Mouse (Mus musculus) forebrain, embryonic 16.5 days (tissue): Measurements from ENCODE around the gene Lamtor1. TPM values are rescaled to one million over a fixed set of nuclear protein-coding genes. Genes with fewer than 3 reads are reported as not detected.
A peak's percentile ranks its signal among the peaks of the same experiment; 100 is the strongest.
"Not testable (repeated sequence)": the region's sequence is repeated elsewhere in the genome, so short reads cannot be mapped to it uniquely, and the experiment has no call there.

Experiments used
- ATAC-seq: fragments of 200-750 bp; cut with Nextera tagmentation; 2 replicates; pipeline ENCODE4 v1.8.0; 2017; ENCODE audit warnings: mild to moderate bottlenecking, moderate library complexity
- H3K27ac ChIP-seq: fragments of 300-500 bp; sonication (generic); 2 replicates; pipeline ENCODE4 v1.5.1; 2014; ENCODE audit warnings: low read length, control low read depth
- H3K27me3 ChIP-seq: fragments of 300-500 bp; sonication (generic); replicated peaks from 2 replicates; pipeline ENCODE4 v1.6.1; 2014; ENCODE audit warnings: low read length; ENCODE audit not compliant: control insufficient read depth, insufficient read depth
- H3K36me3 ChIP-seq: fragments of 300-500 bp; sonication (generic); 2 replicates; pipeline ENCODE4 v1.6.1; 2014; ENCODE audit not compliant: control insufficient read depth, insufficient read depth
- H3K4me1 ChIP-seq: fragments of 300-500 bp; sonication (generic); replicated peaks from 2 replicates; pipeline ENCODE4 v1.6.1; 2014; ENCODE audit warnings: low read length; ENCODE audit not compliant: control insufficient read depth, insufficient read depth
- H3K4me2 ChIP-seq: fragments of 300-500 bp; sonication (generic); 2 replicates; pipeline ENCODE4 v1.6.1; 2014; ENCODE audit warnings: mild to moderate bottlenecking, low read length, control low read depth
- H3K4me3 ChIP-seq: fragments of 300-500 bp; sonication (generic); replicated peaks from 2 replicates; pipeline ENCODE4 v1.5.1; 2014; ENCODE audit warnings: mild to moderate bottlenecking, low read length, control low read depth
- H3K9ac ChIP-seq: fragments of 300-500 bp; sonication (generic); replicated peaks from 2 replicates; pipeline ENCODE4 v1.6.1; 2014; ENCODE audit warnings: low read depth, low read length, control low read depth
- H3K9me3 ChIP-seq: fragments of 300-500 bp; sonication (generic); 2 replicates; pipeline ENCODE4 v1.6.1; 2016; ENCODE audit warnings: low read length; ENCODE audit not compliant: control insufficient read depth
- WGBS: fragments of 180-500 bp; shearing (Covaris S2); extraction: QIAGEN DNeasy Blood & Tissue Kit; methylation state at CpG from one replicate; pipeline ENCODE4 v1.1.7; 2014; 5-methylcytosine and 5-hydroxymethylcytosine counted together
- polyA plus RNA-seq: library from polyadenylated mRNA; unstranded; fragments of >200 nt; fragmentation: Nextera tagmentation; extraction: Ambion mirVana; gene quantifications from 2 replicates; pipeline ENCODE4 v1.2.1, GENCODE M21; 2015

Lamtor1 gene
- polyA plus RNA-seq, 1 experiment from 2014 or later = 166 TPM

GRCm38 (mm10) chr7:101918071-101918470 lies 12.4 kb downstream of the Lamtor1 start:
- Histone ChIP-seq H3K9ac (no peak overlapping the region), H3K4me1 (no peaks in the 10 kb centered on the region), H3K27ac (no peak overlapping the region), H3K4me3 (no peak overlapping the region), H3K9me3 (no peaks in the 10 kb centered on the region), H3K27me3 (no peaks in the 10 kb centered on the region), H3K4me2 (no peak overlapping the region), H3K36me3 (peaks cover 12% of the 10 kb centered on the region)
- peak; percentile 69 for ATAC-seq
- WGBS = 15% methylated on average over 1 of the region's 1 CpGs

GRCm38 (mm10) chr7:101925892-101926291 lies 20.2 kb downstream of the Lamtor1 start:
- not testable (repeated sequence) for H3K36me3 ChIP-seq, H3K27me3 ChIP-seq, H3K4me2 ChIP-seq, H3K27ac ChIP-seq, H3K4me3 ChIP-seq, ATAC-seq, H3K9ac ChIP-seq, H3K4me1 ChIP-seq, H3K9me3 ChIP-seq

DNA sequence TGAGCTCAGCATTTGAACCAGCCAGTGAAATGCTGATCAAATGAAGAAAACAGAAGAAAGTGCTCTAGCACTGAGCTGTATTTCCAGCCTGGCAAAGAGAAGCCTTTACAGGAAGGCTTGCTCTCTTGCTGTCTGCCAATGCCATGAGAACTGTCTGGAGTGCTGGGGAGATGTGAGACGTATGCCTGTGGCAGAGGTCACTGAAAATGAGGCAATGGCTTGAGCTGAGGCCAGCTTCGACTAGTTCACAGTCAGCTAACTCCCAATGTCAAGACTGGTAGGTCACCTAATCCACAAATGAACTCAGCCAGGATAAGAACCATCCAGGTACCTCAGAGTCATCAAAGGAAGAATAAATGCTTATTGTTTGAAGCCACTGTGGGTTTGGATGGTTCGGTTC lies 22.4 kb downstream of the Lamtor1 start:
- H3K27me3 ChIP-seq = no peaks in the 10 kb centered on the region
- no peak overlapping the region for H3K4me2 ChIP-seq
- H3K9ac ChIP-seq = no peak overlapping the region
- H3K36me3 ChIP-seq = no peaks in the 10 kb centered on the region
- ATAC-seq = no peak
- 84% methylated on average over 3 of the region's 3 CpGs for WGBS
- H3K4me1 ChIP-seq = peaks cover 5% of the 10 kb centered on the region; the same call in 1 of the 2 replicates
- no peak overlapping the region for H3K27ac ChIP-seq
- H3K4me3 ChIP-seq = no peak overlapping the region
- no peaks in the 10 kb centered on the region for H3K9me3 ChIP-seq

GRCm38 (mm10) chr7:101932551-101932950 lies 26.8 kb downstream of the Lamtor1 start:
- 93% methylated on average over 1 of the region's 1 CpGs for WGBS
- Histone ChIP-seq H3K9ac (no peak overlapping the region), H3K36me3 (no peaks in the 10 kb centered on the region), H3K9me3 (no peaks in the 10 kb centered on the region), H3K27me3 (no peaks in the 10 kb centered on the region), H3K4me1 (peaks cover 21% of the 10 kb centered on the region), H3K4me2 (peak overlapping the region; percentile 62; the same call in 1 of the 2 replicates), H3K27ac (no peak overlapping the region), H3K4me3 (no peak overlapping the region)
- ATAC-seq = no peak

DNA sequence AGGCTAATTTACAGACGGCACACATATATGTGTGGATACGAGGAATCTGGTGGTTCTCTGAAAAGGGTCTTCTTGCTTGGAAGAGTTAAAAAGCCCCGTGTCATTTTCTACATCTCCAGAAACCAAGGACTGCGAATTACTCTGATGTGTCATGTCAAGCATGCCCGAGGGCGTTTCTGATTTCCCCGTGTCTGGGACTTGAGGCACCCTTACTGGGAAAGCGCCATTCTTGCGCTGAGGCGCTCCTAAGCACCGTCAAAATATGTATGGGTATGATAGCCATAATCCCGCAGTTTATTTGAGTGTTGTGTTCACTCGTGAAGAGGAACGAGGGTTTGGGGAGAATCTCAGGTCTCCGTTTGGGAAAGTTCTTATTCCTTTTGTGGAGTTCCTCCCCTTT lies 27.6 kb downstream of the Lamtor1 start:
- peaks cover 22% of the 10 kb centered on the region for H3K4me1 ChIP-seq
- no peaks in the 10 kb centered on the region for H3K36me3 ChIP-seq
- peak; percentile 24 for ATAC-seq
- H3K4me2 ChIP-seq = peak overlapping the region; percentile 62
- H3K9ac ChIP-seq = peak overlapping the region; percentile 84
- WGBS = 5% methylated on average over 15 of the region's 15 CpGs
- H3K27me3 ChIP-seq = no peaks in the 10 kb centered on the region
- H3K9me3 ChIP-seq = no peaks in the 10 kb centered on the region
- peak overlapping the region; percentile 2; the same call in 1 of the 2 replicates for H3K27ac ChIP-seq
- H3K4me3 ChIP-seq = peak overlapping the region; percentile 95

- Histone ChIP-seq H3K4me3 (peak within 1 kb of the TSS; percentile 95), H3K4me1 (peaks cover 22% of the 10 kb centered on the region), H3K36me3 (no peaks in the 10 kb centered on the region), H3K9me3 (no peaks in the 10 kb centered on the region), H3K4me2 (peak within 1 kb of the TSS; percentile 62), H3K27ac (peak within 1 kb of the TSS; percentile 56), H3K27me3 (no peaks in the 10 kb centered on the region), H3K9ac (peak within 1 kb of the TSS; percentile 84)
- under 1% methylated on average over 40 of the region's 40 CpGs for WGBS
- ATAC-seq = peak; percentile 99
Measured at GRCm38 (mm10) chr7:101933751-101934240, 28.1 kb downstream of the Lamtor1 start, which contains the start of the genes Lrrc51 and Numa1. Gene Lrrc51 (minus strand): TSS chr7:101933895. Gene Numa1 (plus strand): TSS chr7:101934111.

DNA sequence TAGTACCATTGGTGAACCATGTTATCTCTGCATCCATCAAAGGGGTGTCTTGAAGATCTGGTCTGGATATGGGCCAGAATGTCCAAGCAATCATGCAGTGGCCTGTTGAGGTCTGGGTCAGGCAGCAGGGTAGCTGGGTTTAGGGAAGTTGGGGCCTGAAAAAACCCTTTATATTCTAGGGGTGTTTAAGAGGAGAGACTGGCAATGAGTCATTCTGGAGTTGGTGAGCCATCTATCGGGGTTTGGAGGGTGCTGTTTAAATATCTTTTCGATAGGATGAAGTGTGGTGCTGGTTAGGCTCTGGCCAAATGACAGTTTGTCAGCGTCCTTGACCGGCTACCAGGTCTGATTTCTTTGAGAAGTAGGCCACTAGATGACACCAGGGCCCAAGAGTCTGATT lies 30.3 kb downstream of the Lamtor1 start:
- Histone ChIP-seq H3K4me1 (peaks cover 22% of the 10 kb centered on the region), H3K27ac (no peak overlapping the region), H3K4me3 (no peak overlapping the region), H3K4me2 (no peak overlapping the region), H3K9ac (no peak overlapping the region), H3K9me3 (no peaks in the 10 kb centered on the region), H3K36me3 (no peaks in the 10 kb centered on the region), H3K27me3 (no peaks in the 10 kb centered on the region)
- WGBS = 94% methylated on average over 4 of the region's 4 CpGs
- no peak for ATAC-seq

DNA sequence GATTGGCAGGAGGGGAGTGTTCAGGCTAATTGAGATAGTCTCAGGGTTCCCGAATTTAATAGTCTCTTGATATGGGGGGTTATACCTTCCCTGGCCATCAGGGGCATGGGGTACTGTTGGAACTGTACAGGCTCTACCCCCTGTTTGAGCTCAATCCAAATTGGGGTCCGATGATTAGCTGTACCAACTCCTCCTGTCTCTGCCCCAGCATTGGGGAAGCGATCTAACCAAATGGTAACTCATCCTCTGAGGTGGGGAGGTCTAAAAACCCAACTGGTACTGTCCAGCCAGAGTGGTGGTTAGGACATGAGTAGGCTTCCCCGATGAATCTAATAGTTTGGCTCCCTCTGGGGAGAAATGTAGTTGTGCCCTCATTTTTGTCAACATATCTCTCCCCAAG lies 31.3 kb downstream of the Lamtor1 start:
- WGBS = 97% methylated on average over 4 of the region's 4 CpGs
- Histone ChIP-seq H3K9ac (no peak overlapping the region), H3K4me1 (peaks cover 22% of the 10 kb centered on the region), H3K27ac (no peak overlapping the region), H3K4me2 (no peak overlapping the region), H3K27me3 (no peaks in the 10 kb centered on the region), H3K9me3 (no peaks in the 10 kb centered on the region), H3K4me3 (no peak overlapping the region), H3K36me3 (no peaks in the 10 kb centered on the region)
- ATAC-seq = no peak

DNA sequence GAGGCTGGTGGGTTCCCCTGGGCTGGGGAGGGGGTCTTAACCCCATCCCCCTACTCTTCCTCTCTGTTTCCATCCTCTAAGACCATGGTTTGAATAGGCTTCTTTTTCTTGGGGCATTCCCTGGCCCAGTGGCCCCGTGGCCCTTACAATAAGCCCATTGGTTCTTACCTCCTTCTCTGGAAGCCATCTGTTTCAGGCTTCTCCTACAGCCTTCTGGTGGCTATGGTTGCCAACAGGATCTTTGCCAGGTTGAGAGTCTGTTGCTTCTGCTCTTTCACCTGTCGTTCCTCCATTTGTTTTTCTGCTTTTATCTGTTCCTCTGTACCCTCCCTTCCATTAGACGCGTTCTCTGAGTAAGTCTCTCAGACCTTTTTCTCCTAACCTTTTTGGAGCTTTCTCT lies 31.9 kb downstream of the Lamtor1 start:
- Histone ChIP-seq H3K4me3 (no peak overlapping the region), H3K4me1 (peaks cover 20% of the 10 kb centered on the region), H3K9ac (no peak overlapping the region), H3K27me3 (no peaks in the 10 kb centered on the region), H3K36me3 (no peaks in the 10 kb centered on the region), H3K4me2 (no peak overlapping the region), H3K27ac (no peak overlapping the region), H3K9me3 (no peaks in the 10 kb centered on the region)
- no peak for ATAC-seq
- WGBS = 82% methylated on average over 4 of the region's 4 CpGs

DNA sequence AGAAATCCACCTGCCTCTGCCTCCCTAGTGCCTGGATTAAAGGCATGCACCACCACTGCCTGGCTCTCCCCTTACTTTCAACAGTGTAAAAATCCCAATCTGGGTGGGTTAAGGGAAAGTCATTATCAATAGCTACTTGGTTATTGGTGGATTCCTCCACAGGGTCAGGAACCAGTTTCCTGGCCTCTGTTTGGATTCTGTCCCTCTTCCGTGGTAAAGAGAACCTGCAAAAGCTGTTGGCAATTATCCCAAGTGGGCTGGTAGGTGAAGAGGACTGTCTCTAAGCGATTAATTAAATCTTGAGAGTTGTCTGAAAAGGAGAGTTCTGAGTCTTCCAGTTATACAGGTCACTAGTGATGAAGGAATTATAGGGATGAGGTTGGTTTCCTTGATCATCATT lies 32.6 kb downstream of the Lamtor1 start:
- no peak overlapping the region for H3K9ac ChIP-seq
- H3K36me3 ChIP-seq = no peaks in the 10 kb centered on the region
- no peak for ATAC-seq
- no peak overlapping the region for H3K27ac ChIP-seq
- no peak overlapping the region for H3K4me2 ChIP-seq
- no peak overlapping the region for H3K4me3 ChIP-seq
- H3K4me1 ChIP-seq = peaks cover 17% of the 10 kb centered on the region
- H3K27me3 ChIP-seq = no peaks in the 10 kb centered on the region
- WGBS = 90% methylated on average over 2 of the region's 2 CpGs
- no peaks in the 10 kb centered on the region for H3K9me3 ChIP-seq
